Comparison of ENCODE assay signal across 9 mouse cellular contexts in the genomic region with DNA sequence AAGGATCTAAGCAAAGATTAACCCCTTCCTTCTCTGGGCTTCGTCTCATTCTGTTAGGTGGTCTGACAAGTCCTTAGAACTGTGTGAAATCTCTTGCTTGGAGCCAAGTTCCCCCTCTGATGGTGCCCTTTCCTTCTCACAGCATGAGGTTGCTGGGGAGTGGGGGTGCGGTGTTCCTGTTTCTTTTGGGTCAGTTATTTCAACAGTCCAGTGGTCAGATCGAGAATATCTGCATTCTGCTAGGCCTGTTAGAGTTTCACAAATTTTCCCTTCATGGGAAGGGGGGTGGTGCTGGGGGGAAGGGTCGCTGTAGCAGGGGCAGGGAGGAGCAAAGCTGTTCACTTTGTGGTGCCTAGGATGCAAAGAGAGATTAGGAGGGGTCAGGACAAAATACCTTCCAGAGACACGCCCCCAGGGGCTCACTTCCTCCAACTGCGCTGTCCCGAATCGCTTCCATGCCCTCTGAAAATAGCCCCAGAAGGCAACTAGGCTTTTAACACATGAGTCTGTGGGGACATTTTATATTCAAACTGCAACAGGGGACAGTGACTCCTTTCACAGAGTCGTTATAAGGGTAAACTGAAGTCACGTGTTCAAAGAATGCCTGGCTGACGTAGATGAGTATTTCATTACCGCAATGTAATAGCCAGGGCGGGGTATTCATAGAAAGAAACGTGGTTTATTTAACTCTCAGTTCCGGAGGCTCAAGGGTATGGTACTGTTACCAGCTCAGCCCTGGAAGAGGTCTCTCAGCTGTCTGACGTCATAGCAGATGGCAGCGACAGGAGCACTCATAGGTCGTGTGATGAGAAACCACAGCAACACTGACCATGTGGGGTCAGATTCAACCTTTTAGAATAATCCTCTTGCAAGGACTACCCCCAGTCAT.
DNase-seq lines count a peak whose midpoint lies in the region; ATAC-seq and TF ChIP-seq lines count a peak whose summit lies in the region.
"Had no signal": no experiment of that assay in that cellular context is flagged by ENCODE, and none has a peak within 500 bp of the region (broad histone marks: within the 10 kb centered on the region; RNA-seq: fewer than 3 reads in every experiment).

No protein-coding gene starts in this region.

- no peak for ATAC-seq in heart, embryonic 13.5 days (ENCODE audit: extremely low read depth, insufficient number of reproducible peaks, low FRiP score, low TSS enrichment)
- ATAC-seq in midbrain, postnatal 0 days (ENCODE audit: low FRiP score): no peak
- no peak for ATAC-seq in megakaryocyte-erythroid progenitor cell, adult 5-6 weeks (replicated peaks; ENCODE audit: low FRiP score, low TSS enrichment, poor library complexity, severe bottlenecking)

- H3K4me3 ChIP-seq in heart, embryonic 13.5 days: peak overlapping the region; percentile 36
- no peak overlapping the region for H3K4me3 ChIP-seq in heart, adult 2 months
- peak overlapping the region; percentile 37 for H3K4me3 ChIP-seq in limb, embryonic 10.5 days
- H3K4me3 ChIP-seq in midbrain, postnatal 0 days (ENCODE audit: low read depth, low read length): no peak overlapping the region
- H3K4me3 ChIP-seq: myocyte had no signal

- peak overlapping the region; percentile 62 for H3K4me2 ChIP-seq in heart, embryonic 13.5 days
- H3K4me2 ChIP-seq in midbrain, postnatal 0 days (ENCODE audit: low read depth, low read length, poor library complexity, severe bottlenecking): no peak overlapping the region

- peaks cover 3% of the 10 kb centered on the region; the same call in 1 of the 2 replicates for H3K27me3 ChIP-seq in heart, embryonic 13.5 days (replicated peaks)
- no peaks in the 10 kb centered on the region for H3K27me3 ChIP-seq in heart, adult 2 months (ENCODE audit: control insufficient read depth, insufficient read depth, low read length)
- H3K27me3 ChIP-seq in limb, embryonic 10.5 days (ENCODE audit: low read depth, poor library complexity, severe bottlenecking): peaks cover 30% of the 10 kb centered on the region; the same call in 1 of the 2 replicates
- H3K27me3 ChIP-seq in midbrain, postnatal 0 days (ENCODE audit: insufficient read depth, low read length): no peaks in the 10 kb centered on the region

- no peak for TF ChIP-seq CTCF in heart, adult 2 months (IDR thresholded peaks at IDR 0.05)
- TF ChIP-seq CTCF in midbrain, postnatal 0 days (IDR thresholded peaks at IDR 0.05): no peak

- intact Hi-C loops in heart, adult 2 months (cut with DNase I): no loop called here

- peaks cover 6% of the 10 kb centered on the region; the same call in 1 of the 2 replicates for H3K4me1 ChIP-seq in heart, embryonic 13.5 days
- H3K4me1 ChIP-seq in heart, adult 2 months (ENCODE audit: control insufficient read depth, insufficient read depth, low read length): no peaks in the 10 kb centered on the region
- H3K4me1 ChIP-seq in limb, embryonic 10.5 days: peaks cover 4% of the 10 kb centered on the region; the same call in 1 of the 2 replicates
- H3K4me1 ChIP-seq in midbrain, postnatal 0 days (ENCODE audit: insufficient read depth, low read length): no peaks in the 10 kb centered on the region

- no peak overlapping the region for H3K27ac ChIP-seq in heart, embryonic 13.5 days (replicated peaks)
- no peak overlapping the region for H3K27ac ChIP-seq in heart, adult 2 months
- H3K27ac ChIP-seq in limb, embryonic 10.5 days: no peak overlapping the region
- H3K27ac ChIP-seq in midbrain, postnatal 0 days (ENCODE audit: low read depth, low read length): no peak overlapping the region

- DNase-seq in heart, adult 2 months: no peak
- peak; percentile 49 for DNase-seq in embryo, embryonic 11 days
- DNase-seq in limb, embryonic 10.5 days (ENCODE audit: low spot score): no peak
- peak; percentile 22 for DNase-seq in midbrain, postnatal 0 days (ENCODE audit: low spot score)
- no peak for DNase-seq in natural killer cell, adult 2 months (ENCODE audit: low spot score in 2 of 2)
- no peak for DNase-seq in right cerebral cortex, postnatal 14 days

- 0 out of 2 replicates have a peak overlapping the region, but pooled peaks have one; percentile 28 for H3K9ac ChIP-seq in heart, embryonic 13.5 days
- H3K9ac ChIP-seq in heart, adult 2 months (ENCODE audit: low read depth, low read length): no peak overlapping the region
- H3K9ac ChIP-seq in midbrain, postnatal 0 days (replicated peaks; ENCODE audit: low read length, poor library complexity, severe bottlenecking): no peak overlapping the region

- 18% methylated on average over 18 of the region's 18 CpGs for WGBS in heart, embryonic 13.5 days
- 30% methylated on average over 18 of the region's 18 CpGs for WGBS in heart, adult 2 months
- WGBS in limb, embryonic 10.5 days: 20% methylated on average over 18 of the region's 18 CpGs
- WGBS in midbrain, postnatal 0 days: 22% methylated on average over 18 of the region's 18 CpGs

- no peaks in the 10 kb centered on the region for H3K36me3 ChIP-seq in heart, embryonic 13.5 days
- H3K36me3 ChIP-seq in heart, adult 2 months (ENCODE audit: control insufficient read depth, insufficient read depth, low read length): no peaks in the 10 kb centered on the region
- no peaks in the 10 kb centered on the region for H3K36me3 ChIP-seq in limb, embryonic 10.5 days
- no peaks in the 10 kb centered on the region for H3K36me3 ChIP-seq in midbrain, postnatal 0 days (ENCODE audit: insufficient read depth, low read length)

- H3K79me2 ChIP-seq in heart, adult 2 months (replicated peaks; ENCODE audit: control insufficient read depth, insufficient read depth, low read length): no peaks in the 10 kb centered on the region

- no peak for TF ChIP-seq EP300 in heart, adult 2 months (IDR thresholded peaks at IDR 0.05; ENCODE audit: insufficient read depth, low read depth, low read length)

- H3K9me3 ChIP-seq in heart, embryonic 13.5 days: no peaks in the 10 kb centered on the region
- no peaks in the 10 kb centered on the region for H3K9me3 ChIP-seq in limb, embryonic 10.5 days (replicated peaks)
- no peaks in the 10 kb centered on the region for H3K9me3 ChIP-seq in midbrain, postnatal 0 days (ENCODE audit: low read length)

- no peak for TF ChIP-seq POLR2A in heart, adult 2 months (IDR thresholded peaks at IDR 0.05; ENCODE audit: insufficient read depth, low read depth, low read length)

Comparison
In these comparisons a context has a peak if more than half of its experiments do, and no peak if none do; other contexts are left out.
1. H3K4me3 ChIP-seq: peak in heart, embryonic 13.5 days (single experiment) and limb, embryonic 10.5 days (single experiment); none in heart, adult 2 months (single experiment) and midbrain, postnatal 0 days (single experiment).
2. DNase-seq: peak in embryo, embryonic 11 days (single experiment) and midbrain, postnatal 0 days (single experiment); none in heart, adult 2 months (0 of 2), limb, embryonic 10.5 days (single experiment), natural killer cell, adult 2 months (0 of 2) and right cerebral cortex, postnatal 14 days (single experiment).